Mouse (Mus musculus): ENCODE measurements around the gene Alpl. TPM values are rescaled to one million over a fixed set of nuclear protein-coding genes. Genes with fewer than 3 reads are reported as not detected.

Alpl gene
- polyA plus RNA-seq, 1 experiment: not detected

- H3K36me3 ChIP-seq (replicated peaks; ENCODE audit: low read length): no peaks in the 10 kb centered on the region
- H3K9me3 ChIP-seq: peaks cover 5% of the 10 kb centered on the region; the same call in 1 of the 2 replicates
- H3K4me1 ChIP-seq: peaks cover 8% of the 10 kb centered on the region
- peaks cover 69% of the 10 kb centered on the region for H3K27me3 ChIP-seq (replicated peaks)
- H3K4me3 ChIP-seq (replicated peaks): no peak overlapping the region
- TF ChIP-seq FLI1 (IDR thresholded peaks at IDR 0.05; ENCODE audit: low read length) (no peak), GATA1 (IDR thresholded peaks at IDR 0.05; ENCODE audit: borderline replicate concordance, low read length) (no peak)
Observed at GRCm38 (mm10) chr4:137699264-137700211, 96.6 kb downstream of the Alpl start.

GRCm38 (mm10) chr4:137698076-137698985 lies 97.9 kb downstream of the Alpl start:
- Histone ChIP-seq H3K4me3 (replicated peaks) (no peak overlapping the region), H3K9me3 (peaks cover 5% of the 10 kb centered on the region; the same call in 1 of the 2 replicates), H3K27me3 (replicated peaks) (peaks cover 61% of the 10 kb centered on the region), H3K4me1 (peaks cover 7% of the 10 kb centered on the region), H3K36me3 (replicated peaks; ENCODE audit: low read length) (no peaks in the 10 kb centered on the region)
- no peak for TF ChIP-seq GATA1 (IDR thresholded peaks at IDR 0.05; ENCODE audit: borderline replicate concordance, low read length)
- TF ChIP-seq FLI1 (IDR thresholded peaks at IDR 0.05; ENCODE audit: low read length): no peak

GRCm38 (mm10) chr4:137697156-137697885 lies 98.9 kb downstream of the Alpl start:
- peaks cover 58% of the 10 kb centered on the region for H3K27me3 ChIP-seq (replicated peaks)
- no peak overlapping the region for H3K4me3 ChIP-seq (replicated peaks)
- H3K4me1 ChIP-seq: no peaks in the 10 kb centered on the region
- TF ChIP-seq FLI1 (IDR thresholded peaks at IDR 0.05; ENCODE audit: low read length) (no peak), GATA1 (IDR thresholded peaks at IDR 0.05; ENCODE audit: borderline replicate concordance, low read length) (no peak)
- peaks cover 5% of the 10 kb centered on the region; the same call in 1 of the 2 replicates for H3K9me3 ChIP-seq
- H3K36me3 ChIP-seq (replicated peaks; ENCODE audit: low read length): no peaks in the 10 kb centered on the region

- H3K9me3 ChIP-seq: peaks cover 5% of the 10 kb centered on the region; the same call in 1 of the 2 replicates
- no peaks in the 10 kb centered on the region for H3K36me3 ChIP-seq (replicated peaks; ENCODE audit: low read length)
- H3K4me3 ChIP-seq (replicated peaks): no peak overlapping the region
- no peak for TF ChIP-seq FLI1 (IDR thresholded peaks at IDR 0.05; ENCODE audit: low read length)
- no peak for TF ChIP-seq GATA1 (IDR thresholded peaks at IDR 0.05; ENCODE audit: borderline replicate concordance, low read length)
- no peaks in the 10 kb centered on the region for H3K4me1 ChIP-seq
- peaks cover 55% of the 10 kb centered on the region for H3K27me3 ChIP-seq (replicated peaks)
Observed at GRCm38 (mm10) chr4:137695900-137696299, 100.3 kb downstream of the Alpl start.

GRCm38 (mm10) chr4:137695300-137695699 lies 100.9 kb downstream of the Alpl start:
- TF ChIP-seq FLI1 (IDR thresholded peaks at IDR 0.05; ENCODE audit: low read length) (no peak), GATA1 (IDR thresholded peaks at IDR 0.05; ENCODE audit: borderline replicate concordance, low read length) (no peak)
- H3K9me3 ChIP-seq: peaks cover 5% of the 10 kb centered on the region; the same call in 1 of the 2 replicates
- H3K4me1 ChIP-seq: no peaks in the 10 kb centered on the region
- H3K4me3 ChIP-seq (replicated peaks): no peak overlapping the region
- H3K36me3 ChIP-seq (replicated peaks; ENCODE audit: low read length): no peaks in the 10 kb centered on the region
- peaks cover 52% of the 10 kb centered on the region for H3K27me3 ChIP-seq (replicated peaks)

- no peak for TF ChIP-seq FLI1 (IDR thresholded peaks at IDR 0.05; ENCODE audit: low read length)
- TF ChIP-seq GATA1 (IDR thresholded peaks at IDR 0.05; ENCODE audit: borderline replicate concordance, low read length): no peak
- Histone ChIP-seq H3K36me3 (replicated peaks; ENCODE audit: low read length) (no peaks in the 10 kb centered on the region), H3K27me3 (replicated peaks) (peaks cover 48% of the 10 kb centered on the region), H3K4me3 (replicated peaks) (peak overlapping the region; percentile 14), H3K4me1 (no peaks in the 10 kb centered on the region), H3K9me3 (peaks cover 9% of the 10 kb centered on the region)
Observed at GRCm38 (mm10) chr4:137692107-137692902, 103.9 kb downstream of the Alpl start.

Other genes starting within 250 kb of the Alpl start
- gene Ldlrad2, start 221.8 kb downstream of the Alpl start, polyA plus RNA-seq (2012; ENCODE audit: insufficient read depth, low replicate concordance): not detected in 2 replicates
- 21.7 and 46.2 TPM in 2 replicates for gene Usp48, start 202.6 kb downstream of the Alpl start, polyA plus RNA-seq (2012; ENCODE audit: insufficient read depth, low replicate concordance)
- 3.9 and 26.0 TPM in 2 replicates for gene Rap1gap, start 131.7 kb downstream of the Alpl start, polyA plus RNA-seq (2012; ENCODE audit: insufficient read depth, low replicate concordance)
- gene Ece1, start 65.9 kb upstream of the Alpl start, polyA plus RNA-seq (2012; ENCODE audit: insufficient read depth, low replicate concordance): 3.1 and 5.0 TPM in 2 replicates
- gene Eif4g3, start 196.6 kb upstream of the Alpl start, polyA plus RNA-seq (2012; ENCODE audit: insufficient read depth, low replicate concordance): 34.5 and 54.4 TPM in 2 replicates

Data from megakaryocyte, embryonic 14.5 days (primary cell).